Mouse (Mus musculus) limb, embryonic 12.5 days (tissue): Measurements from ENCODE around the gene Wipf1. TPM values are rescaled to one million over a fixed set of nuclear protein-coding genes. Genes with fewer than 3 reads are reported as not detected.
A peak's percentile ranks its signal among the peaks of the same experiment; 100 is the strongest.

Experiments used
- ATAC-seq: fragments of 200-750 bp; cut with Nextera tagmentation; 2 replicates; pipeline ENCODE4 v1.8.0; 2017; ENCODE audit warnings: low read depth, moderate TSS enrichment; ENCODE audit not compliant: insufficient number of reproducible peaks, insufficient read depth, low FRiP score, low TSS enrichment
- H3K27ac ChIP-seq: fragments of 300-500 bp; sonication (generic); 2 replicates; pipeline ENCODE4 v1.5.1; 2016; ENCODE audit warnings: mild to moderate bottlenecking, moderate library complexity
- H3K27me3 ChIP-seq: fragments of 300-500 bp; sonication (generic); 2 replicates; pipeline ENCODE4 v1.6.1; 2016; ENCODE audit warnings: mild to moderate bottlenecking, moderate library complexity
- H3K36me3 ChIP-seq: fragments of 300-500 bp; sonication (generic); 2 replicates; pipeline ENCODE4 v1.6.1; 2016; ENCODE audit warnings: mild to moderate bottlenecking, moderate library complexity
- H3K4me1 ChIP-seq: fragments of 300-500 bp; sonication (generic); replicated peaks from 2 replicates; pipeline ENCODE4 v1.6.1; 2016
- H3K4me2 ChIP-seq: fragments of 300-500 bp; sonication (generic); 2 replicates; pipeline ENCODE4 v1.6.1; 2016; ENCODE audit warnings: mild to moderate bottlenecking, moderate library complexity
- H3K4me3 ChIP-seq: fragments of 300-500 bp; sonication (generic); replicated peaks from 2 replicates; pipeline ENCODE4 v1.5.1; 2016; ENCODE audit warnings: mild to moderate bottlenecking
- H3K9ac ChIP-seq: fragments of 300-500 bp; sonication (generic); replicated peaks from 2 replicates; pipeline ENCODE4 v1.6.1; 2016; ENCODE audit warnings: mild to moderate bottlenecking, moderate library complexity
- H3K9me3 ChIP-seq: fragments of 300-500 bp; sonication (generic); 2 replicates; pipeline ENCODE4 v1.6.1; 2016; ENCODE audit warnings: mild to moderate bottlenecking, moderate library complexity
- WGBS: fragments of 180-500 bp; shearing (Covaris S2); methylation state at CpG from one replicate; pipeline ENCODE4 v1.1.7; 2016; 5-methylcytosine and 5-hydroxymethylcytosine counted together
- polyA plus RNA-seq: library from polyadenylated mRNA; unstranded; fragments of >200 nt; fragmentation: Nextera tagmentation; extraction: Ambion mirVana; gene quantifications from 2 replicates; pipeline ENCODE4 v1.2.1, GENCODE M21; 2016

The Wipf1 gene
- polyA plus RNA-seq, 1 experiment from 2014 or later, result 16.1 TPM

DNA sequence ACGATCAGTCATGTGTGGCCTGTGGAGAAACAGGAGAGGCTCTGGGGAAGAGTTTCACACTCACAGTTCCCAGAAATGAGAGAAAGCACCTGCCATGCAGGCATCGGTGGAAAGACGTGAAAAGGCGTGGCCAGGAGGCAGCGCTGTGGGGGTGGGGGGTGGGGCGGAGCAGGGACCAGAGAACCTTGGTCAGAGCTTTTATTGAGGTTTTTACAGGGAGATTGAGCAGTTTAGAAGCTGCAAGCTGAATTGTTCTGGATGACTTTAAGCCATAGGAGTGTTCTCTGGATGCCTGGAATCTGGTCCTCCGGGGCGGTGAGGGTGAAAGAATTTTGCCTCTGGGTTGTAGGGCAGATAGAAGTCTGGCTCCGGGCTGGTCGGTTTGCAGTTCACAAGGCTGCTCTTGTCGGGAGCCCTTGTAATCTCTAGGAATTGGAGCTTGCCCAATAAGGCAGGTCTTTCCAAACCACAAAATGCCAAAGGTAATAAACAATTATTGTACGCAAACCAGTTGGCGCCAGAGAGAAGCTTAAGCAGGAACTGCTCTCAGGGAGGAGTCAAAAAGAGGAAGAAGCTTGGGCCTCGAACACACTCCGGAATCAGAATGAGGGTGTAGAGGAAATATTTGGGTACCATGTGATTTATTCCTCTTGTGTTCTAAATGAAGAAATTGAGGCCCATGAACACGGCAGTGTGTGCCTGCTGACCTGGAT lies 11.1 kb upstream of the Wipf1 start:
- Histone ChIP-seq H3K27ac (peak overlapping the region; percentile 83), H3K36me3 (no peaks in the 10 kb centered on the region), H3K4me3 (peak overlapping the region; percentile 20; the same call in 1 of the 2 replicates), H3K4me2 (peak overlapping the region; percentile 50), H3K9ac (peak overlapping the region; percentile 42), H3K9me3 (no peaks in the 10 kb centered on the region), H3K27me3 (no peaks in the 10 kb centered on the region), H3K4me1 (peaks cover 48% of the 10 kb centered on the region)
- ATAC-seq, result peak; percentile 48
- WGBS, result 10% methylated on average over 16 of the region's 16 CpGs

DNA sequence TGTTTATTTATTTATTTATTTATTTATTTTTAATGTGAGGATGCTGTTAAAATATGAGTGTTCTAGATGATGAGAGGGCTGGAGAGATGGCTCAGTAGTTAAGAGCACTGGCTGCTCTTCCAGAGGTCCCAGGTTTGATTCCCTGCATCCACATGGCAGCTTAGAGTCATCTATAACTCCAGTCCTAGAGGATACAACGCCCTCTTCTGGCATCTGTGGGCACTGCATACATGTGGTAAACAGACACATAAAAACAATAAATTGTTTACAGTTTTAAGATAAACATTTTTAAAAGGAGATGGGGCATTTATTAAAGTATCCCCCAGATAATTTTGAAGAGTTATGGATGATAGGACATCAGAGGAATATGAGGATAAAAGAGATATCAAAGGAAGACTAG lies 10.2 kb upstream of the Wipf1 start:
- no peak overlapping the region for H3K4me3 ChIP-seq
- H3K27me3 ChIP-seq, result no peaks in the 10 kb centered on the region
- ATAC-seq, result no peak
- no peaks in the 10 kb centered on the region for H3K9me3 ChIP-seq
- H3K27ac ChIP-seq, result no peak overlapping the region
- no peak overlapping the region for H3K4me2 ChIP-seq
- no peak overlapping the region for H3K9ac ChIP-seq
- H3K36me3 ChIP-seq, result no peaks in the 10 kb centered on the region
- peaks cover 50% of the 10 kb centered on the region for H3K4me1 ChIP-seq
- WGBS, result 41% methylated on average over 1 of the region's 1 CpGs

DNA sequence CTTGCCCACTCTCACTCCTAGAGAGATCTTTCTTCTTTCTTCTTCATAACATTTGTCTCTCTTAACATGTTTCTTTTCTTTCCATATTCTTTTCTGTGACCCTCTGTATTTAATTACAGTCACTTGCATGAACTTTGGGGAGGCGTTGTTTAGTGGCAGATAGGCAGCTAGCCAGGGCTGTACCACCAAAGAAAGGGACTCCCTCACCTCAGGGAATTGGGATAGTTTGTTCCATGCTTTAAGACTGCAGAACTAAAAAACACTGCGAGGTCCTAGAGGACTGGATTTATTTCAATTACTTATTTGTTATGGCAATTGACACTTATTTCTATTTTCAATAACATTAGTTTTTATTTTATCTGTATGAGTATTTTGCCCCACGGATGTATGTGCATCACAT lies 9.6 kb upstream of the Wipf1 start:
- 79% methylated on average over 3 of the region's 3 CpGs for WGBS
- peaks cover 52% of the 10 kb centered on the region for H3K4me1 ChIP-seq

DNA sequence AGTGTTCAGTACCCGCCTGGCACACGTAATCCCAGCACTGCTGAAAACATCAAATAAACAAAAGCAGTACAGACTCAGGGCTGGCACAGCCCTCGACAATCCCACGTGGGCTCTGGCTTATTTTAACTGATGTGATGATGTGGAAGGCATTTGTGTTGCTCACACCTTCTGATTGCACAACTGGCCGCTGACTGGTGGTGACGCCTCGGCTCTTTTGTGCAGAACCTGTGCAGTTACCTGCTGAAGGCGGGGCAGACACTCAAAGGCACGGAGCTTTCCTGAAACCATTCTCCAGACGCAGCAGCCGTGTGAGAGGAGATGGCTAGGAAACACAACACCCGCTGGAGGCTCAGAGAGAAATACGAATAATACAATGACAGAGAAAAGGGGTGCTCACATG lies 9.1 kb upstream of the Wipf1 start:
- H3K4me1 ChIP-seq, result peaks cover 47% of the 10 kb centered on the region
- no peaks in the 10 kb centered on the region for H3K36me3 ChIP-seq
- 74% methylated on average over 13 of the region's 13 CpGs for WGBS
- H3K27ac ChIP-seq, result 0 out of 2 replicates have a peak overlapping the region, but pooled peaks have one; percentile 12
- no peaks in the 10 kb centered on the region for H3K27me3 ChIP-seq
- H3K4me2 ChIP-seq, result no peak overlapping the region
- no peak overlapping the region for H3K4me3 ChIP-seq
- H3K9me3 ChIP-seq, result no peaks in the 10 kb centered on the region
- ATAC-seq, result no peak
- no peak overlapping the region for H3K9ac ChIP-seq

More for the DNA sequence above, 9.6 kb upstream of the Wipf1 start:
- no peaks in the 10 kb centered on the region for H3K27me3 ChIP-seq
- no peak for ATAC-seq
- no peak overlapping the region for H3K9ac ChIP-seq
- H3K4me2 ChIP-seq, result no peak overlapping the region
- H3K27ac ChIP-seq, result no peak overlapping the region
- no peaks in the 10 kb centered on the region for H3K36me3 ChIP-seq
- H3K4me3 ChIP-seq, result no peak overlapping the region
- H3K9me3 ChIP-seq, result no peaks in the 10 kb centered on the region

DNA sequence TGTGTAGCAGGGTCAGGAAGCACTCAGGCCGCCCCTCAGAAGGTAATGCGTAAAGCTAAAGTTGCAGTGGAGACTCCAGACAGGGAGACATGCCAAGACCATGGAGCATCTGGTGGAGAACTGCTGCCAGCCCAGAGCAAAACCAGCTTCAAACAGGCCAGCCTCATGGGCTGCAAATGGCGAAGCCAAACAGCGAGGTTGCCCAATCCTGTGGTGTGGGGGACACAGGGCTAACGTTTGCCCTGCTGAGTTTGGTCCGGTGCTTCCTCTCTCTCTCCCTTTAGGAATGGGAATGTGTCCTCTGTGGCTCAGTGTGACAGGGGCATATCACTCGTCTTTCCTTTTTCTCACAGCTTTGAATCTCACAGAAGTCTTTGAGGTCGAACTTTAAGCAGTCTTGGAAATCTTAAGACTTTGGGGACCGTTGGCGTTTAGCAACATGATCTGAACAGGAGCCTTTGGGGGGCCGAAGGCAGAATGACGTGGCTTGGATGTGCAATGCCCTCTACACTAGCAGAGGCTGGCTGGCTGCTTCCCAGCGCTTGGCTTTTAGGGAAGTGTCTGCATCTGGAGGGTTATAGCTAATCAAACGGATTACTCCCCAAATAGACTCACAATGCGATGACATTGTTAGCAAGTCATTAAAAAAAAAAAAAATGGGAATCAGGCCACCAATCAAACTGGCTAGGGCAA lies 6.7 kb upstream of the Wipf1 start:
- ATAC-seq, result no peak
- WGBS, result 70% methylated on average over 15 of the region's 15 CpGs
- no peaks in the 10 kb centered on the region for H3K9me3 ChIP-seq
- no peak overlapping the region for H3K4me2 ChIP-seq
- H3K9ac ChIP-seq, result no peak overlapping the region
- H3K27ac ChIP-seq, result no peak overlapping the region
- H3K4me1 ChIP-seq, result peaks cover 39% of the 10 kb centered on the region
- no peak overlapping the region for H3K4me3 ChIP-seq
- H3K27me3 ChIP-seq, result no peaks in the 10 kb centered on the region
- H3K36me3 ChIP-seq, result no peaks in the 10 kb centered on the region

DNA sequence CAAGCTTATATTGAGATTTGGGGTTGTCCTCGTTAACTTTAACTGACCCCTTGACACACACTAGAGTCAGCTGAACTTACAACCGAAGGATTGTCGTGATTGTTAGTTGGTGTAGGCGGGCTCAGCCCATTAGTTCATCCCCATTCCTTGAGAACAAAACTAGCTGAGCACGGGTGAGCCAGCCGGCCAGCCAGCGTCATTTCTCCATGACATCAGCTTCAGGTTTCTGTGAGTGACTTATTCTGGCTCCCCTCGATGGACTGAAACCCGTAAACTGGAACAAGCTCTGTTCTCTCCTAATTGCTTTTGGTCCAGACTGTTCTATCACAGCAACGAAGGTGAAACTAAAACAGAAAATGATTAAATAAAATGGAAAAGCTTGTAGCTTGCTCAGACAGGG lies 5.2 kb upstream of the Wipf1 start:
- Histone ChIP-seq H3K9me3 (no peaks in the 10 kb centered on the region), H3K27me3 (no peaks in the 10 kb centered on the region), H3K36me3 (no peaks in the 10 kb centered on the region), H3K4me1 (peaks cover 32% of the 10 kb centered on the region), H3K4me3 (no peak overlapping the region), H3K27ac (no peak overlapping the region), H3K9ac (no peak overlapping the region), H3K4me2 (no peak overlapping the region)
- WGBS, result 47% methylated on average over 10 of the region's 10 CpGs
- no peak for ATAC-seq

DNA sequence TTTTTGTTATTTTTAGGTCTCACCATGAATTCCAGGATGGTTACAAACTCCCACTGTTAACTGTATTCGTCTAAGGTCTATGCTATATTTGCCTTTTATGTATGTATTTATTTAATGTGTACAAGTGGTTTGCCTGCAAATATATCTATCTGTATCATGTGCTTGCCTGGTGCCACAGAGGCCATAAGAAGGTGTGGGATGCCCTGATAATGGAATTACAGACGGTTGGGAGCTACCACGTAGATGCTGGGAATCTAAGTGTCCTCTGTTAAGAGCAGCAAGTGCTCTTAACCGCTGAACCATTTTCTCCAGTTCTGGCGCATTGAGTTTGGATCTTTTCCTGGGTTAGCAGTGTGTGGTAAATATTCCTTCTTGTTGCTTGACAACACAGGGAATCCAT lies 953 bp upstream of the Wipf1 start:
- WGBS, result 86% methylated on average over 5 of the region's 5 CpGs
- Histone ChIP-seq H3K4me1 (peaks cover 44% of the 10 kb centered on the region), H3K9ac (no peak overlapping the region), H3K4me3 (no peak overlapping the region), H3K27ac (no peak overlapping the region), H3K9me3 (no peaks in the 10 kb centered on the region), H3K36me3 (no peaks in the 10 kb centered on the region; the same call in 1 of the 2 replicates), H3K27me3 (no peaks in the 10 kb centered on the region), H3K4me2 (no peak overlapping the region)
- no peak for ATAC-seq

DNA sequence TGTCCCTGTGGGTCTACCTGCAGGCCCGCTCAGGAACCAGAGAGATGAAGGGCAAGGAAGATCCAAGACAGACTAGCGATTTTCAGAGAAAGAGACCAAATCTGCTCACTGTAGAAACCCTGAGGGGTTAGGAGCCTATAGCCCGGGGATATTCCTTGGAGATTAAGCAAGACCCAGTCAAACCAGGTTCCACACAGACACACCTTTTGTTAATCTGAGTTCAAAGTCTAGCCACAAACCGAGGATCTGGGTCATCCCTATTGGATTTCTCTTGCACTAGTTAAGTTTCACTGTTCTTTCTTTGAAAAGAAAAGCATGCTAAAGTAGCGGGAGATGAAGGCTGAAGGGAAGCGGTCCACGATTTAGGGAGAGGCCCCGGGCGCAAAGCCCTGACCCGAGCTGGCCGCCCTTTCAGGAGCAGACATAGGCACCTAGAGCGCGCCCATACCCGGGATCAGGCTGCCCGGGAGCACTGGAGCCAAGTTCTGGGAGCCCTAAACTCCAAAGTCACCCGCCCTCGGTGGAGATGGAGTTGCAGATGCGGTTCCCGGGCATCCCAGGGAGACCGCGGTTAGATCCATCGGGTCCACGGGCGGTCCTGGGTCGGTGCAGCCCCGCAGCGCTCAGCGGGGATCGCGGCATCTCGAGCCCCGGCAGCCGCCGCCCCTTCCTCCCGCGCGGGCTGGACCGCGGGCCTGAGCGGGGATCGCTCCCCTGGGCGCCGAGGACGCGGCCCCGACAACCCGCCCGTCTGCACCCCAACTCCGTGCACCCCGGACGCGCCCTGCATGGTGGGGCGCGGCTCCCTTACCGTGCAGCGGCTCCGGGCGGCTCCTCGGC lies 798 bp downstream of the Wipf1 start:
- peaks cover 33% of the 10 kb centered on the region for H3K4me1 ChIP-seq
- 2% methylated on average over 55 of the region's 59 CpGs for WGBS
- no peak for ATAC-seq

DNA sequence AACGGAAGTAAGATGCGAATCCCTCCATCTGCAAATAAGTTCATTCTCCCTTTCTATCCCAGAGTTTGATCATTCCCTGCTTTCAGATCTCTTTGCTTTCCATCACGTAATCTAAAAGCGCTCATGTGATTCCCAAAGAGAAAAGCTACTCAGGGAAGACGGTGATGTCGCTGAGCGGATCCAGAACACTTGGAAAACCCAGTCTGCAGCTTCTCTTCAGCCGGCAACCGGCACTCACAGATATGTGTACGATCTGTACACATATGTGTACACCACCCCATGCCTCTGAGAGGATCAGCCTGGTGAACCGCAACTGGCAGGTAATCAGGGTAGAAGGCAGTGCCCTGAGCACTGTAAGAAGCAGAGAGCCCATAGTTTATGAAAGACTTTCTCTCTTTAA lies 1.6 kb downstream of the Wipf1 start:
- ATAC-seq, result no peak
- peak overlapping the region; percentile 98 for H3K9ac ChIP-seq
- H3K27ac ChIP-seq, result 0 out of 2 replicates have a peak overlapping the region, but pooled peaks have one; percentile 23

More for the DNA sequence above, 798 bp downstream of the Wipf1 start:
- H3K4me2 ChIP-seq, result peak overlapping the region; percentile 74
- H3K9me3 ChIP-seq, result no peaks in the 10 kb centered on the region
- H3K9ac ChIP-seq, result peak overlapping the region; percentile 98
- no peaks in the 10 kb centered on the region; the same call in 1 of the 2 replicates for H3K36me3 ChIP-seq
- no peaks in the 10 kb centered on the region for H3K27me3 ChIP-seq
- peak overlapping the region; percentile 95 for H3K27ac ChIP-seq
- peak overlapping the region; percentile 94 for H3K4me3 ChIP-seq

DNA sequence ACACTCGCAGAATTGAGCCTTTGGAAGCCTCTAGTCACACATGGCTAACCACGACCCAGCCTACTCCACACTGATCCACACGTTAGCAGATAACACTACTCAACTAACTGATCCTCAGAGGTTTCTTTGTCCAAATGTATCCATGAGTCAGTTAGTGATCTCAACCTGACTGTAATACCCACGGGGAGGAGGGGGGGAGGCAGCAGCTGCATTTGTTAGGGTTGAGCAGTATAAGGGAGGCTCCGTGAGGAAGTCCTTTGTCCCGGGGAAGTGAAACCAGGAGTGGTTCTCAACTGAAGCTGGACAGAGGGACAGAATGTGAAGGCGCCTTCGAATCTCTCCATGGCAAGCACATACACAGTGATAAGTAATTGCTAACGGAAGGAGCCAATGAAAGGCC lies 2.8 kb downstream of the Wipf1 start:
- WGBS, result 75% methylated on average over 9 of the region's 9 CpGs
- no peak; the same call in 1 of the 2 replicates for ATAC-seq
- H3K9ac ChIP-seq, result no peak overlapping the region
- peaks cover 49% of the 10 kb centered on the region for H3K4me1 ChIP-seq
- H3K4me3 ChIP-seq, result peak overlapping the region; percentile 94; the same call in 1 of the 2 replicates
- H3K4me2 ChIP-seq, result peak overlapping the region; percentile 74
- no peaks in the 10 kb centered on the region; the same call in 1 of the 2 replicates for H3K36me3 ChIP-seq
- no peaks in the 10 kb centered on the region for H3K27me3 ChIP-seq
- H3K9me3 ChIP-seq, result no peaks in the 10 kb centered on the region
- H3K27ac ChIP-seq, result peak overlapping the region; percentile 25; the same call in 1 of the 2 replicates

More for the DNA sequence above, 1.6 kb downstream of the Wipf1 start:
- Histone ChIP-seq H3K36me3 (no peaks in the 10 kb centered on the region; the same call in 1 of the 2 replicates), H3K4me2 (peak overlapping the region; percentile 74), H3K4me1 (peaks cover 39% of the 10 kb centered on the region), H3K27me3 (no peaks in the 10 kb centered on the region), H3K9me3 (no peaks in the 10 kb centered on the region), H3K4me3 (peak overlapping the region; percentile 94)
- WGBS, result 78% methylated on average over 11 of the region's 11 CpGs

DNA sequence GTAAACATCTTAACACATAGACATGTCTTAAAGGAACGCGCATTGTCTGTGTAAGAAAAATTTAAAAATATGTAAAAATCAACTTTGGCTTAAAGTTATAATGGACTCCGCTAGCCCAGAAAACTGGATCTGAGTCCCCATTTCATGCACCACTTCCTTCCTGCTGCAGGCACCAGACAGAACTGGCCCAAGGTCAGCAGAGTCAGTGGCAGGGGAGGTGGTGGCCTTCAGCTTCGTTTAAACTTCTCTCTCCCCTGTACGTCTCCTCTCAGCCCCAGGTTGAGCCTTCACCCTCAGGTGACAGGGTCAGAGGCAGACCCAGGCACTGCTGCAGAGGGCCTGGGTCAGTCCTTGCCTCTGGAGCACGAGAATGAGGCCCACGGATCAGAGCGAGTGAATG lies 6.6 kb downstream of the Wipf1 start:
- WGBS, result 63% methylated on average over 8 of the region's 8 CpGs
- H3K9ac ChIP-seq, result no peak overlapping the region; the same call in 1 of the 2 replicates
- peak overlapping the region; percentile 69; the same call in 1 of the 2 replicates for H3K27ac ChIP-seq

More for the DNA sequence above, 6.6 kb downstream of the Wipf1 start:
- Histone ChIP-seq H3K27me3 (no peaks in the 10 kb centered on the region), H3K4me3 (no peak overlapping the region), H3K9me3 (no peaks in the 10 kb centered on the region), H3K4me1 (peaks cover 55% of the 10 kb centered on the region), H3K36me3 (no peaks in the 10 kb centered on the region; the same call in 1 of the 2 replicates), H3K4me2 (0 out of 2 replicates have a peak overlapping the region, but pooled peaks have one; percentile 6)
- no peak for ATAC-seq
